Mouse (Mus musculus) spleen, embryonic (tissue): ENCODE measurements around the gene Ttc7b.

Experiments used
- CTCF ChIA-PET: fragments of 350-600 bp; sonication (Branson Sonifier 250); formaldehyde crosslinking; loops from one replicate; lab custom pipeline; 2022; lab: Charles Lee

The Ttc7b gene

GRCm38 (mm10) chr12:100352094-100352493 lies 168.5 kb downstream of the Ttc7b start:
- CTCF ChIA-PET, result interaction anchor here (0.7 kb wide), 1 partner anchor 1316 kb away, joined by 6 read pairs; no protein-coding TSS in a partner anchor

- CTCF ChIA-PET, result no interaction called here
These were observed 177.1 kb downstream of the Ttc7b start for GRCm38 (mm10) chr12:100343554-100343953.

GRCm38 (mm10) chr12:100341614-100342013 lies 179.0 kb downstream of the Ttc7b start:
- CTCF ChIA-PET, result no interaction called here

GRCm38 (mm10) chr12:100340901-100341460 lies 179.6 kb downstream of the Ttc7b start:
- CTCF ChIA-PET, result interaction anchor here (0.6 kb wide), 1 partner anchor 1516 kb away, joined by 6 read pairs; no protein-coding TSS in a partner anchor

- CTCF ChIA-PET, result no interaction called here
These were observed 182.6 kb downstream of the Ttc7b start for GRCm38 (mm10) chr12:100338055-100338454.

- CTCF ChIA-PET, result no interaction called here
These were observed 183.1 kb downstream of the Ttc7b start for GRCm38 (mm10) chr12:100337351-100338018.

GRCm38 (mm10) chr12:100336241-100336640 lies 184.4 kb downstream of the Ttc7b start:
- CTCF ChIA-PET, result no interaction called here

GRCm38 (mm10) chr12:100331806-100332205 lies 188.8 kb downstream of the Ttc7b start:
- CTCF ChIA-PET, result no interaction called here

- CTCF ChIA-PET, result no interaction called here
These were observed 190.4 kb downstream of the Ttc7b start for GRCm38 (mm10) chr12:100330234-100330633.

GRCm38 (mm10) chr12:100328998-100329397 lies 191.6 kb downstream of the Ttc7b start:
- CTCF ChIA-PET, result no interaction called here

- CTCF ChIA-PET, result no interaction called here
These were observed 192.1 kb downstream of the Ttc7b start for GRCm38 (mm10) chr12:100328557-100328956.

GRCm38 (mm10) chr12:100326732-100327131 lies 193.9 kb downstream of the Ttc7b start:
- CTCF ChIA-PET, result no interaction called here

GRCm38 (mm10) chr12:100325618-100326017 lies 195.0 kb downstream of the Ttc7b start:
- CTCF ChIA-PET, result interaction anchor here (0.7 kb wide), 1 partner anchor 1243 kb away, joined by 3 read pairs; no protein-coding TSS in a partner anchor

GRCm38 (mm10) chr12:100325212-100325611 lies 195.4 kb downstream of the Ttc7b start:
- CTCF ChIA-PET, result interaction anchor here (0.5 kb wide), 1 partner anchor 12 kb away, joined by 5 read pairs; no protein-coding TSS in a partner anchor

- CTCF ChIA-PET, result no interaction called here
These were observed 197.0 kb downstream of the Ttc7b start for GRCm38 (mm10) chr12:100323641-100324040.

GRCm38 (mm10) chr12:100322225-100322624 lies 198.4 kb downstream of the Ttc7b start:
- CTCF ChIA-PET, result no interaction called here

- CTCF ChIA-PET, result no interaction called here
These were observed 199.1 kb downstream of the Ttc7b start for GRCm38 (mm10) chr12:100321545-100321944.

GRCm38 (mm10) chr12:100319746-100320145 lies 200.9 kb downstream of the Ttc7b start:
- CTCF ChIA-PET, result no interaction called here

GRCm38 (mm10) chr12:100317936-100318335 lies 202.7 kb downstream of the Ttc7b start:
- CTCF ChIA-PET, result no interaction called here

GRCm38 (mm10) chr12:100316094-100316493 lies 204.5 kb downstream of the Ttc7b start:
- CTCF ChIA-PET, result no interaction called here

GRCm38 (mm10) chr12:100315119-100315885 lies 205.3 kb downstream of the Ttc7b start:
- CTCF ChIA-PET, result no interaction called here

- CTCF ChIA-PET, result no interaction called here
These were observed 206.7 kb downstream of the Ttc7b start for GRCm38 (mm10) chr12:100313785-100314375.
